Mouse (Mus musculus) heart, embryonic 13.5 days (tissue): ENCODE measurements around the gene Mdm2. TPM values are rescaled to one million over a fixed set of nuclear protein-coding genes. Genes with fewer than 3 reads are reported as not detected.

ENCODE experiments used
- ATAC-seq: fragments of 200-750 bp; cut with Nextera tagmentation; 2 replicates; pipeline ENCODE4 v1.8.0; 2017; ENCODE audit warnings: moderate TSS enrichment; ENCODE audit not compliant: insufficient number of reproducible peaks, low FRiP score, low TSS enrichment; ENCODE audit errors: extremely low read depth
- H3K27ac ChIP-seq: fragments of 300-500 bp; sonication (generic); replicated peaks from 2 replicates; pipeline ENCODE4 v1.5.1; 2015; ENCODE audit warnings: moderate library complexity, mild to moderate bottlenecking, inconsistent platforms
- H3K27me3 ChIP-seq: fragments of 300-500 bp; sonication (generic); replicated peaks from 2 replicates; pipeline ENCODE4 v1.6.1; 2015; ENCODE audit warnings: mild to moderate bottlenecking, inconsistent platforms
- H3K36me3 ChIP-seq: fragments of 300-500 bp; sonication (generic); 2 replicates; pipeline ENCODE4 v1.6.1; 2015; ENCODE audit warnings: mild to moderate bottlenecking, inconsistent platforms
- H3K4me1 ChIP-seq: fragments of 300-500 bp; sonication (generic); 2 replicates; pipeline ENCODE4 v1.6.1; 2015; ENCODE audit warnings: inconsistent platforms
- H3K4me2 ChIP-seq: fragments of 300-500 bp; sonication (generic); 2 replicates; pipeline ENCODE4 v1.6.1; 2015; ENCODE audit warnings: inconsistent platforms, mild to moderate bottlenecking, moderate library complexity
- H3K4me3 ChIP-seq: fragments of 300-500 bp; sonication (generic); 2 replicates; pipeline ENCODE4 v1.5.1; 2015; ENCODE audit warnings: moderate library complexity, mild to moderate bottlenecking, inconsistent platforms
- H3K9ac ChIP-seq: fragments of 300-500 bp; sonication (generic); 2 replicates; pipeline ENCODE4 v1.6.1; 2015; ENCODE audit warnings: inconsistent platforms, mild to moderate bottlenecking, moderate library complexity
- H3K9me3 ChIP-seq: fragments of 300-500 bp; sonication (generic); 2 replicates; pipeline ENCODE4 v1.6.1; 2016; ENCODE audit warnings: inconsistent platforms
- WGBS: fragments of 180-500 bp; shearing (Covaris S2); methylation state at CpG from one replicate; pipeline ENCODE4 v1.1.7; 2015; ENCODE audit warnings: mixed read lengths; 5-methylcytosine and 5-hydroxymethylcytosine counted together
- polyA plus RNA-seq: library from polyadenylated mRNA; unstranded; fragments of >200 nt; fragmentation: Nextera tagmentation; extraction: Ambion mirVana; gene quantifications from 2 replicates; pipeline ENCODE4 v1.2.1, GENCODE M21; 2015

Mdm2 gene
- polyA plus RNA-seq, 1 experiment from 2014 or later = 38.7 TPM

DNA sequence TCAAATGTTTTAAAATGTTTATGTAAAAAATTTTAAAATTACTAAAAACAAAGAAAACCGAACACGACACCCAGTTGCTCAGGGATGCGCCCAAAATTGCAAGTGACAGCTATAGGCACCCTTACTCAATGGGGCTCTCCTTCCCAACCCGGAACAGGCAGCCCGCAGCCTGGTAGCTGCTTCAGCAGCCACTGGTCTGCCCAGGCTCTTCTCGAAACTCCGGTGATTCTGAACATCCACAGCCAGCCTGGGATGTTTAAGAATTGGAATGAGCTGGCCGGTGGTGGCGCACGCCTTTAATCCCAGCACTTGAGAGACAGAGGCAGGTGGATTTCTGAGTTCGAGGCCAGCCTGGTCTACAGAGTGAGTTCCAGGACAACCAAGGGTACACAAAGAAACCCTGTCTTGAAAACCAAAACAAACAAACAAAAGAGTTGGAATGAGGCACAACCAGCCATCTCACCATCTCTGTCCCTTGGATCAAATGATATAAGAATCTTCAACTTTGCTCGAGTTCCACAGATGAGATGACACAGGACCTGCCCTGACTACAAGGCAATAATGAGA is 20.2 kb upstream of the Mdm2 start:
- H3K27ac ChIP-seq = no peak overlapping the region
- 85% methylated on average over 12 of the region's 12 CpGs for WGBS

DNA sequence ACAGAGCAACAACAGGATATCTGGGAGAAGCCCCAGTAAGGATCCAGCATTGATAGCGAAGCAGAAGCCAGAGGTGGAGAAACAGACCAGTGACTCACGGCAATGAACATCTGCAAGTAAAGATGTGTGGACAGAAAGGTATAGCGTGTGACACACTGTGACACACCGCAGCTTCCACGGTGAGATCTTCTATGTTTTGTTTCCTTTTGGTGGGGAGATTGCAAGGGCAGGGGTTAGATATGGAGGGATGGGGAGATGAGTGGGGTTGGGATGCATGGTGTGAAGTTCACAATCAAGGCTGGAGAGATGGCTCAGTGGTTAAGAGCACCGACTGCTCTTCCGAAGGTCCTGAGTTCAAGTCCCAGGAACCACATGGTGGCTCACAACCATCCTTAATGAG is 19.6 kb upstream of the Mdm2 start:
- 87% methylated on average over 7 of the region's 7 CpGs for WGBS
- ATAC-seq = no peak
- Histone ChIP-seq H3K9ac (no peak overlapping the region), H3K4me3 (no peak overlapping the region), H3K27ac (no peak overlapping the region), H3K27me3 (no peaks in the 10 kb centered on the region), H3K4me1 (peaks cover 20% of the 10 kb centered on the region), H3K4me2 (no peak overlapping the region), H3K9me3 (no peaks in the 10 kb centered on the region), H3K36me3 (no peaks in the 10 kb centered on the region)

More for the DNA sequence above, 20.2 kb upstream of the Mdm2 start:
- no peak for ATAC-seq
- H3K36me3 ChIP-seq = no peaks in the 10 kb centered on the region
- no peak overlapping the region for H3K4me3 ChIP-seq
- H3K27me3 ChIP-seq = no peaks in the 10 kb centered on the region
- peaks cover 20% of the 10 kb centered on the region for H3K4me1 ChIP-seq
- no peaks in the 10 kb centered on the region for H3K9me3 ChIP-seq
- no peak overlapping the region for H3K9ac ChIP-seq
- no peak overlapping the region for H3K4me2 ChIP-seq

DNA sequence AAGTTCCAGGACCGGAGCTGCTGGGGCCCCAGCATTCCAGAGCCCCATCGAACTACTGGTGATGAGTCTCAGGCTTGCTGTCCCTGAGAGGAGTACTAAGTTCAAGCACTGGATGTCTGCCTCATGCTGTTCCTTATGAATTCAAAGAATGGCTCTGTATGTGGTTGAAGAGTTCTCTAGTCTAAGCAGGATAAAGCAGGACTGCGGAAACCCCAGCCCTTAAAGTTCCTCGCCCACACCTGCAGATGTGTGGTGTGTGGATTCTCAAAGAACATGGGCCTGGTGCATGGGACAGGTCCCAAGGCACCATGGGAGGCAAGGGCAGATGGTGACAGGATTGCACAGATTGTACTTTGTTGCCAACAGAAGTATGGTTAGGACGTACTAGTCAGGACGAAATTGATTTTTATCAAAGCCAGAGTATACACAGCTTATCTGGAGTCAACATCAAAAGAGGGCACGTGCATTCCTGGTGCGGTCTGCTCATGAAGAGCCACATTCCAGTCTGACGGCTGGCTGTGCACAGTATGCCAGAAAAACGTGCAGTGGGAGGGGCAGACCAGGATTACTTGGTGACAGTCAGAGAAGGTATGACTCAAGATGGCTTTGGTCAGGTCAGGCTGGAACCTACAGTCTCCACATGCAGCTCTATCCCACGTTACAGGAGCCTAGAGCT is 18.7 kb upstream of the Mdm2 start:
- Histone ChIP-seq H3K4me2 (no peak overlapping the region), H3K36me3 (no peaks in the 10 kb centered on the region), H3K27me3 (no peaks in the 10 kb centered on the region), H3K9me3 (no peaks in the 10 kb centered on the region), H3K4me1 (peaks cover 20% of the 10 kb centered on the region), H3K4me3 (no peak overlapping the region), H3K27ac (no peak overlapping the region), H3K9ac (no peak overlapping the region)
- ATAC-seq = no peak
- 56% methylated on average over 11 of the region's 11 CpGs for WGBS

DNA sequence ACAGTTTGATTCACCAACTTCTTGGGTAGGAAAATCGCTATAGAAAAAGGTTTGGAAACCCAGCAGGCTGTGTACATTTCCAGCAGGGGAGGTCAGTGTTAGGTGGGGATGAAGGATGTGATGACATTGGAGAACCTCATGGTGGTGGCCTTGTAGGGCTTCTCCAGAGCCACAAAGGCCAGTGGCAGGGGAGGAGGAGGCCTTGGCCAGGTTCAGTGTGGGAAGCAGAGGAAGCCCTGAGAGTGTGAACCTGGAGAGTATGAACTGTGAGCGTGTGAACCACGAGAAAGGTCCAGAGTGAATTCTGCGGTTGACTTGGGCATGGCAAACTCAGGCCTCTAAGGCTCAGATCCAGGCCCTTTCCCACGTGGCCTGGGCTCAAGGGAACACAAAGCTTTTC is 18.0 kb upstream of the Mdm2 start:
- Histone ChIP-seq H3K9me3 (no peaks in the 10 kb centered on the region), H3K27ac (no peak overlapping the region)
- WGBS = 72% methylated on average over 5 of the region's 5 CpGs

DNA sequence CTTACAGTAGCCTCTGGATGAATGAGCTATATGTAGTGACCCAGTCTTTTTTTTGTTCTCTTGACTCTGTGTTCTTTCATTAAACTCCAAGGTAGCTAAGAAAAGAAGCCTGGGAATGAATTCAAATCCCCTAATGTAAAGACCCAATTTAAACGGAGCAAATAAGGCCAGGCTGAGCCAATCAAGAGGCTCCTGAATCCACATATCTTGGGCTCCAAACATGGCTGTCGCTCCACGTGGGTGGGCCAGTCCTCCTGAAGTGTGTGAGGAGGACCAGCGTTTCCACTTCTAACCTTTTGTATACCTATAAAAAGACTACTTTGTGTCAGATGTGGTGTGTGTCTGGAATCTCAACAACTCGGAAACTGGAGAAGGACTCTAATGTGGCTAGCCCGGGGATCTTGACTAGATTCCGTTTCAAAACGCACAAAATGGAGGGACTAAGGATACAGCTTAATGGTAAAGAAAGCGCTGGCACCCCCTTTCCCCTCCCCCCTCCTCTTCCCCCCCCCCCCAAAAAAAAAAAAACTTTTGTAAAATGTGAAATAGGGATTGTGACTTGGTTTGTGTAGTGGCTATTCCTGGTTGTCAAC is 17.1 kb upstream of the Mdm2 start:
- no peaks in the 10 kb centered on the region for H3K9me3 ChIP-seq
- H3K4me1 ChIP-seq = peaks cover 9% of the 10 kb centered on the region
- no peak overlapping the region for H3K4me2 ChIP-seq
- H3K9ac ChIP-seq = no peak overlapping the region
- no peak overlapping the region for H3K4me3 ChIP-seq
- ATAC-seq = no peak
- H3K27ac ChIP-seq = no peak overlapping the region
- H3K36me3 ChIP-seq = no peaks in the 10 kb centered on the region
- WGBS = 71% methylated on average over 9 of the region's 9 CpGs
- no peaks in the 10 kb centered on the region for H3K27me3 ChIP-seq

More for the DNA sequence above, 18.0 kb upstream of the Mdm2 start:
- no peaks in the 10 kb centered on the region for H3K36me3 ChIP-seq
- no peak overlapping the region for H3K4me2 ChIP-seq
- H3K4me1 ChIP-seq = peaks cover 19% of the 10 kb centered on the region
- ATAC-seq = no peak
- H3K27me3 ChIP-seq = no peaks in the 10 kb centered on the region
- no peak overlapping the region for H3K4me3 ChIP-seq
- no peak overlapping the region for H3K9ac ChIP-seq

DNA sequence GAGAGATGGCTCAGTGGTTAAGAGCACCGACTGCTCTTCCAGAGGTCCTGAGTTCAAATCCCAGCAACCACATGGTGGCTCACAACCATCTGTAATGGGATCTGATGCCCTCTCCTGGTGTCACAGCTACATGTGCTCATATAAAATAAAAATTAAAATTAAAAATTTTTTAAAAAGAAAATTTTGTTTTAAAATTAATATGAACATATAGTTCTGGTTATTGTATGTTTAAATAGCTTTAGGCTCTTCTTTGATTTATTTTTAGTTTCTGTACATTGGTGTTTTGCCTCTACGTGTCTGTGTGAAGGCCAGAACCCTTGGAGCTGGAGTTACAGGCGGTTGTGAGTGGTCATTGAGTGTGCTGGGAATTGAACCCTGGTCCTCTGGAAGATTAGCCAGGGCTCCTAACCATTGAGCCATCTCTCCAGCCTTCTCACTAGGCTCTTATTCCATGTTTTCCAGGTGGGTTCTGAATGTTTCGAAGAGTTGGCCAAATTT is 16.4 kb upstream of the Mdm2 start:
- Histone ChIP-seq H3K9me3 (no peaks in the 10 kb centered on the region), H3K27me3 (no peaks in the 10 kb centered on the region), H3K27ac (no peak overlapping the region), H3K9ac (no peak overlapping the region), H3K4me3 (no peak overlapping the region), H3K4me1 (peaks cover 5% of the 10 kb centered on the region), H3K36me3 (no peaks in the 10 kb centered on the region), H3K4me2 (no peak overlapping the region)
- WGBS = 92% methylated on average over 4 of the region's 4 CpGs
- ATAC-seq = no peak

DNA sequence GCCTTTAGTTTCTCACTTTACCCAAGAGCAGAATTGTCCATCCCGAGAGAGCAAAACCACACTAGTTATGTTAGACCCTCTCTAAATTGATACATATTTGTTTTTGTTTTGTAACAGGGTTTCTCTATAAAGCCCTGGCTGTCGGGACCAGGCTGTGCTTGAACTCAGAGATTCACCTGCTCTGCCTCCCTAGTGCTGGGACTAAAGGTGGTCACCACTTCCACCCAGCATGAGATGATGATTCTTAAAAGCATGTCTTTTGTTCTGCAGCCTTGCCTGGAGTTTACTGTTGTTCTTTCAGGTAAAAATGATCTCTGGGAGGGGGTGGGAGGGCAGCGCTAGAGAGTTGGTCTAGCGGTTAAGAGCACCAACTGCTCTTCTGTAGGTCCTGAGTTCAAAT is 15.8 kb upstream of the Mdm2 start:
- Histone ChIP-seq H3K27ac (no peak overlapping the region), H3K27me3 (no peaks in the 10 kb centered on the region), H3K9me3 (no peaks in the 10 kb centered on the region), H3K4me3 (no peak overlapping the region), H3K4me1 (peaks cover under 1% of the 10 kb centered on the region), H3K9ac (no peak overlapping the region), H3K36me3 (no peaks in the 10 kb centered on the region), H3K4me2 (no peak overlapping the region)
- 92% methylated on average over 4 of the region's 4 CpGs for WGBS
- no peak for ATAC-seq

DNA sequence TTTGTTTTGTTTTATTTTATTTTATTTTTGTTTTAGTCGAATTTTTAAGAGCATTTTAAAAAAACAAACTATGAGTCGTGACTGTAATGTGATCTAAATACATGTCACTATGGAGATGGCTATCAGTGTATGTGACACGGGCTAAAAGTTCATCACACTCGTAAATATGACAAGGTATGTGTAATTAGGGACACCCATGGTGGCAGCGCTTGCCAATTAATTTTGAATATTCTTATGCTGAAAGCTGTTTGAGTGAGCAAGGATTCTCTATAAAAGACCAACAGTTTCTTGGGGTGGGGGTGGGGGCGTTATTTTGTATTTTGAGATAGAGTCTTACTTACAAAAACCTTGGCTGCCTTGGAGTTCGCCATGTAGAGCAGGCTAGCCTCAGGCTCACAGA is 15.1 kb upstream of the Mdm2 start:
- Histone ChIP-seq H3K4me2 (no peak overlapping the region), H3K4me1 (no peaks in the 10 kb centered on the region), H3K9ac (no peak overlapping the region), H3K36me3 (no peaks in the 10 kb centered on the region), H3K9me3 (no peaks in the 10 kb centered on the region), H3K27me3 (no peaks in the 10 kb centered on the region), H3K4me3 (no peak overlapping the region), H3K27ac (no peak overlapping the region)
- 72% methylated on average over 7 of the region's 7 CpGs for WGBS
- ATAC-seq = no peak

DNA sequence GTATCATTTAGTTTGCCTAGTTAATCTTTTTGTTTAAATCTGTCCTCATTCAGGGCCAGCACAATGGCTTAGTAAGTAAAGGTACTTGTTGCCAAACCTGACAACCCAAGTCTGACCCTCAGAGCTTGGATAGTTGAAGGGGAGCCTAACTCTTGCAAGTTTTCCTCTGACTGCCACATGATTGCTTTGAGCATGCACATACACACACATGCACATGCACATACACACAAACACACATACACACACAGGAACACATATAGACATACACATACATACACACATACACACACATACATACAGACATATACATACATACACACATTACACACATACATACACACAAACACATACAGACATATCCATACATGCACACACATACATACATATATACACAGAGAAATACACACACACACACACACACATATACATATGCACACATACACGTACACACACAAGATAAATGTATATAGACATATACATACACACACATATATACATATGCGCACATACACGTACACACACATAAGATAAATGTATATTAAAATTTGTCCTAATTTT is 14.3 kb upstream of the Mdm2 start:
- Histone ChIP-seq H3K9ac (no peak overlapping the region), H3K27ac (no peak overlapping the region), H3K4me2 (no peak overlapping the region), H3K9me3 (no peaks in the 10 kb centered on the region), H3K4me1 (no peaks in the 10 kb centered on the region), H3K36me3 (no peaks in the 10 kb centered on the region), H3K27me3 (no peaks in the 10 kb centered on the region), H3K4me3 (no peak overlapping the region)
- WGBS = 89% methylated on average over 3 of the region's 3 CpGs
- no peak for ATAC-seq

DNA sequence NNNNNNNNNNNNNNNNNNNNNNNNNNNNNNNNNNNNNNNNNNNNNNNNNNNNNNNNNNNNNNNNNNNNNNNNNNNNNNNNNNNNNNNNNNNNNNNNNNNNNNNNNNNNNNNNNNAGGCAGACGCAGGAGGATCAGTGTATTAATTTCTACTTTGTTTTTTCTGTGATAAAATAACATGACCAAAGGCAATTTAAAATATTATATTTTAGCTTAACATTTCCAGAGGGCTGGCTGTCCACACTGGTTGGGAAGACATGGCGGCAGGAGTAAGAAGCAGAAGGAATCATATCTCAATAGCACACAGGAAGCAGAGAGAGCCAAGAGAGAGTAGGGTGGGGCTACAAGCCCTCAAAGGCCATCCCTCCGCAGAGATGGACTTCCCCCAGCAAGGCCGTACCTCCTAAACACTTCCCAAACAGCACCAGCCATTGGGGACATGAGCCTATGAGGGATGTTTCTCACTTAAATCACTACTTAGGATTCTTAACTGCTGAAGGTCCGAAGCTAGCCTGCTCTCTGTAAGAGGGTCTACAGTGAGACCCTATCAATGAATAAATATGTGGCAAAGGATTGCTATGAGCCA is 13.7 kb upstream of the Mdm2 start:
- Histone ChIP-seq H3K4me3 (no peak overlapping the region), H3K4me2 (no peak overlapping the region), H3K27me3 (no peaks in the 10 kb centered on the region), H3K9ac (no peak overlapping the region), H3K9me3 (no peaks in the 10 kb centered on the region), H3K27ac (no peak overlapping the region), H3K4me1 (no peaks in the 10 kb centered on the region), H3K36me3 (no peaks in the 10 kb centered on the region)
- ATAC-seq = no peak
- WGBS = 72% methylated on average over 5 of the region's 5 CpGs
